Mouse (Mus musculus): ENCODE data around the gene Zrsr1. TPM values are rescaled to one million over a fixed set of nuclear protein-coding genes. Genes with fewer than 3 reads are reported as not detected.

Gene Zrsr1
- polyA plus RNA-seq, 1 experiment from 2014 or later: 3.0 TPM

DNA sequence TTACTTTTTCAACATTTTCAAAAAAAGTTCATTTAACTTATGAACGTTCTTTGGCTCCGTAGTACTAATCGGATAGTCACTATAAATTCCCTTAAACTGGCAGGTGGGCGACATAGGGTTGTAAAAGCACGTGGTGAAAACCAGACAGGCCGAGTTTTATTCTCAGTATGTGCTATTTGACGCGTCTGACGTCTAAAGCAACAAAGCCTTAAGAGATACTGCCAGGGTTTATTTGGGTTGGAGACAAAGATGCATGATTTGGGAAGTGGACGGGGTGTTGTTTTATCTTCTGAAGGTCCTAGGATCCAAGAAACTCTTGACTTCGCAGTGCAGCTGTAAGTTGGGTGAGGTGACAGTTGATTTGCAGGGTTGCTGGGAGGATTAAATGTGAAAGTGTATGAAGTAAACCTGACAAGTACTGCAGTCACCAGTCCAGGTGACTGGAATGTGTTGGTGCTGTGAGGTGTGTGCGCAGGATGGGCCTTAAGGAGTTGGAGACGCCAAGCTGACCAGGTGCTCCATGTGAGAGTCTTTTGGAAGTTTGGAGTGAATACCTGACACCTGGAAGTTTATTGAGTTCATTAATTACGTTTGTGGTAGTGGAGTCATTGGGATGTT is 19.5 kb downstream of the Zrsr1 start:
- no peaks in the 10 kb centered on the region for H3K9me3 ChIP-seq (ENCODE audit: control insufficient read depth, low read length)
- H3K4me3 ChIP-seq (ENCODE audit: low read length): peak overlapping the region; percentile 70
- H3K36me3 ChIP-seq (ENCODE audit: control insufficient read depth, insufficient read depth, low read length): peaks cover 33% of the 10 kb centered on the region
- no peaks in the 10 kb centered on the region for H3K27me3 ChIP-seq (ENCODE audit: control insufficient read depth, insufficient read depth, low read length)
- peaks cover 9% of the 10 kb centered on the region for H3K4me1 ChIP-seq (ENCODE audit: control insufficient read depth, insufficient read depth, low read length)
- ATAC-seq (ENCODE audit: low FRiP score, low TSS enrichment): no peak
- peak overlapping the region; percentile 91 for H3K9ac ChIP-seq (ENCODE audit: low read depth, low read length)
- H3K4me2 ChIP-seq (replicated peaks; ENCODE audit: low read depth, low read length): peak overlapping the region; percentile 94
- no peak overlapping the region; the same call in 1 of the 2 replicates for H3K27ac ChIP-seq (ENCODE audit: low read depth, low read length)
- 10% methylated on average over 14 of the region's 14 CpGs for WGBS

GRCm38 (mm10) chr11:22994271-22994670 is 22.5 kb downstream of the Zrsr1 start:
- peaks cover 9% of the 10 kb centered on the region for H3K4me1 ChIP-seq (ENCODE audit: control insufficient read depth, insufficient read depth, low read length)
- peaks cover 57% of the 10 kb centered on the region for H3K36me3 ChIP-seq (ENCODE audit: control insufficient read depth, insufficient read depth, low read length)
- WGBS: 90% methylated on average over 2 of the region's 2 CpGs
- H3K27ac ChIP-seq (ENCODE audit: low read depth, low read length): no peak overlapping the region
- H3K27me3 ChIP-seq (ENCODE audit: control insufficient read depth, insufficient read depth, low read length): no peaks in the 10 kb centered on the region
- ATAC-seq (ENCODE audit: low FRiP score, low TSS enrichment): no peak
- no peak overlapping the region for H3K4me2 ChIP-seq (replicated peaks; ENCODE audit: low read depth, low read length)
- H3K9ac ChIP-seq (ENCODE audit: low read depth, low read length): no peak overlapping the region
- no peak overlapping the region for H3K4me3 ChIP-seq (ENCODE audit: low read length)
- no peaks in the 10 kb centered on the region for H3K9me3 ChIP-seq (ENCODE audit: control insufficient read depth, low read length)

- Histone ChIP-seq H3K9ac (ENCODE audit: low read depth, low read length) (no peak overlapping the region), H3K4me1 (ENCODE audit: control insufficient read depth, insufficient read depth, low read length) (peaks cover 9% of the 10 kb centered on the region), H3K9me3 (ENCODE audit: control insufficient read depth, low read length) (no peaks in the 10 kb centered on the region), H3K27ac (ENCODE audit: low read depth, low read length) (no peak overlapping the region), H3K36me3 (ENCODE audit: control insufficient read depth, insufficient read depth, low read length) (peaks cover 69% of the 10 kb centered on the region), H3K4me3 (ENCODE audit: low read length) (no peak overlapping the region), H3K4me2 (replicated peaks; ENCODE audit: low read depth, low read length) (no peak overlapping the region), H3K27me3 (ENCODE audit: control insufficient read depth, insufficient read depth, low read length) (no peaks in the 10 kb centered on the region)
- no peak for ATAC-seq (ENCODE audit: low FRiP score, low TSS enrichment)
- WGBS: 95% methylated on average over 4 of the region's 4 CpGs
Observed at GRCm38 (mm10) chr11:22995461-22995860, 23.7 kb downstream of the Zrsr1 start.

DNA sequence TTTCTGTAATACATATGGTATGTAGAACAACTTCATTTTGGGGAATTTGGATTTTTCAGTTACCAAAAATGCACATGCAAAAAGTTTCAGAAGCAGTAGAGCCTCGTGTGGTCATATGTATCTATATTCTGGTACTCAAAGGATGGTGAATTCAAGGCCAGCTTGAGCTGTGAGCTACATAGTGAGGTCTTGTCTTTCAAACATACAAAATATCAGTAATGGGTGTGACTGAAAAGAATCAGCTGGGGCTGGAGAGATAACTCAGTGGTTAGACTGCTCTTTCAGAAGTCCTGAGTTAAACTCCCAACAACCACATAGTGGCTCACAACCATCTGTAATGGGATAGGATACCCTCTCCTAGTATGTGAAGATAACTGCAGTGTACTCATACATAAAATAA is 26.5 kb downstream of the Zrsr1 start:
- Histone ChIP-seq H3K4me1 (ENCODE audit: control insufficient read depth, insufficient read depth, low read length) (no peaks in the 10 kb centered on the region), H3K36me3 (ENCODE audit: control insufficient read depth, insufficient read depth, low read length) (peaks cover 87% of the 10 kb centered on the region), H3K9me3 (ENCODE audit: control insufficient read depth, low read length) (no peaks in the 10 kb centered on the region), H3K9ac (ENCODE audit: low read depth, low read length) (no peak overlapping the region), H3K4me3 (ENCODE audit: low read length) (no peak overlapping the region), H3K4me2 (replicated peaks; ENCODE audit: low read depth, low read length) (no peak overlapping the region), H3K27me3 (ENCODE audit: control insufficient read depth, insufficient read depth, low read length) (no peaks in the 10 kb centered on the region), H3K27ac (ENCODE audit: low read depth, low read length) (no peak overlapping the region)
- WGBS: 82% methylated on average over 1 of the region's 1 CpGs
- no peak for ATAC-seq (ENCODE audit: low FRiP score, low TSS enrichment)

- Histone ChIP-seq H3K27ac (ENCODE audit: low read depth, low read length) (no peak overlapping the region), H3K4me1 (ENCODE audit: control insufficient read depth, insufficient read depth, low read length) (no peaks in the 10 kb centered on the region), H3K9ac (ENCODE audit: low read depth, low read length) (no peak overlapping the region), H3K4me2 (replicated peaks; ENCODE audit: low read depth, low read length) (no peak overlapping the region), H3K9me3 (ENCODE audit: control insufficient read depth, low read length) (no peaks in the 10 kb centered on the region), H3K4me3 (ENCODE audit: low read length) (no peak overlapping the region), H3K36me3 (ENCODE audit: control insufficient read depth, insufficient read depth, low read length) (peaks cover 45% of the 10 kb centered on the region), H3K27me3 (ENCODE audit: control insufficient read depth, insufficient read depth, low read length) (no peaks in the 10 kb centered on the region)
- no peak for ATAC-seq (ENCODE audit: low FRiP score, low TSS enrichment)
- 84% methylated on average over 1 of the region's 1 CpGs for WGBS
Observed at GRCm38 (mm10) chr11:23005276-23005675, 33.5 kb downstream of the Zrsr1 start.

- Histone ChIP-seq H3K4me1 (ENCODE audit: control insufficient read depth, insufficient read depth, low read length) (no peaks in the 10 kb centered on the region), H3K27ac (ENCODE audit: low read depth, low read length) (peak overlapping the region; percentile 14; the same call in 1 of the 2 replicates), H3K9me3 (ENCODE audit: control insufficient read depth, low read length) (no peaks in the 10 kb centered on the region), H3K4me2 (replicated peaks; ENCODE audit: low read depth, low read length) (peak overlapping the region; percentile 78), H3K36me3 (ENCODE audit: control insufficient read depth, insufficient read depth, low read length) (peaks cover 29% of the 10 kb centered on the region), H3K9ac (ENCODE audit: low read depth, low read length) (no peak overlapping the region; the same call in 1 of the 2 replicates), H3K4me3 (ENCODE audit: low read length) (peak overlapping the region; percentile 43), H3K27me3 (ENCODE audit: control insufficient read depth, insufficient read depth, low read length) (no peaks in the 10 kb centered on the region)
- 6% methylated on average over 6 of the region's 6 CpGs for WGBS
- no peak; the same call in 1 of the 2 replicates for ATAC-seq (ENCODE audit: low FRiP score, low TSS enrichment)
Observed at GRCm38 (mm10) chr11:23007166-23007480, 35.3 kb downstream of the Zrsr1 start.

DNA sequence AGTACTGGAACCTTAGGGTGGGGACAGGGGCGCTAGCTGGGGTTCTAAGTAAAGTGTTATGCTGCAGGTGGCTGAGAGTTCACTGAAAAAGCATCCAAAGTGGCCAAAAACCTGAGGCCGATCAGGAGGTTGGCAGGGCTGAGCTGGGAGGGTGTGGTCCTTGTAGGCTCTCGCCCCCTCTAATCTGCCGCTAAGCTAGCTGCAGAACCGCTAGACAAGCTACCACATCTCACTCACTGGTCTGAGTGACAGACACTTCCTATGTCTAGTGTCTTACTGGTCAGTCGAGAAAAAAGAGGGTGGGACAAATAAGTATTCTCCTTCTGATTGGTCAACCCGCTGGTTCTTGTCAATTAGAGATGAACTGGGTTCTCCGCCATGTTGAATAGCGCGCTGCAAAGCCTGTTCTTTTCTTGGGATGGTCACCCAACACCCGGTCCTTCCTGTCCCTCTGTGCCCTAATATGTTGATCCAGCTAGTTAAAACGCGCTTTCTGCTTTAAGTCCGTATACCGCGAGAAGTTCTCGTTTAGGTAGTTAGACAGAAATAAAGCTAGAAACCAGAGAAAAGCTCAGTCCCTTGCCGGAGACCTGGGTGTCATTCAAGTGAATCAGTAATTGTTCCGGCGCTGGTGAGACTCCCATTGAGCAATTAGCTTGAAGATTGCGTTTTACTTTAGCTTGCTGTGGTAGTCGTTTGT is 35.8 kb downstream of the Zrsr1 start, which contains the start of gene Fam161a:
Gene Fam161a, plus strand, starts transcription at position 51 of the 700 bp plus-strand sequence.
- Histone ChIP-seq H3K9me3 (ENCODE audit: control insufficient read depth, low read length) (no peaks in the 10 kb centered on the region), H3K4me1 (ENCODE audit: control insufficient read depth, insufficient read depth, low read length) (no peaks in the 10 kb centered on the region), H3K27me3 (ENCODE audit: control insufficient read depth, insufficient read depth, low read length) (no peaks in the 10 kb centered on the region), H3K27ac (ENCODE audit: low read depth, low read length) (peak within 1 kb of the TSS; percentile 76), H3K9ac (ENCODE audit: low read depth, low read length) (peak within 1 kb of the TSS; percentile 66), H3K4me2 (replicated peaks; ENCODE audit: low read depth, low read length) (peak within 1 kb of the TSS; percentile 78), H3K36me3 (ENCODE audit: control insufficient read depth, insufficient read depth, low read length) (peaks cover 24% of the 10 kb centered on the region), H3K4me3 (ENCODE audit: low read length) (peak within 1 kb of the TSS; percentile 43)
- peak; percentile 92 for ATAC-seq (ENCODE audit: low FRiP score, low TSS enrichment)
- WGBS: under 1% methylated on average over 22 of the region's 22 CpGs

DNA sequence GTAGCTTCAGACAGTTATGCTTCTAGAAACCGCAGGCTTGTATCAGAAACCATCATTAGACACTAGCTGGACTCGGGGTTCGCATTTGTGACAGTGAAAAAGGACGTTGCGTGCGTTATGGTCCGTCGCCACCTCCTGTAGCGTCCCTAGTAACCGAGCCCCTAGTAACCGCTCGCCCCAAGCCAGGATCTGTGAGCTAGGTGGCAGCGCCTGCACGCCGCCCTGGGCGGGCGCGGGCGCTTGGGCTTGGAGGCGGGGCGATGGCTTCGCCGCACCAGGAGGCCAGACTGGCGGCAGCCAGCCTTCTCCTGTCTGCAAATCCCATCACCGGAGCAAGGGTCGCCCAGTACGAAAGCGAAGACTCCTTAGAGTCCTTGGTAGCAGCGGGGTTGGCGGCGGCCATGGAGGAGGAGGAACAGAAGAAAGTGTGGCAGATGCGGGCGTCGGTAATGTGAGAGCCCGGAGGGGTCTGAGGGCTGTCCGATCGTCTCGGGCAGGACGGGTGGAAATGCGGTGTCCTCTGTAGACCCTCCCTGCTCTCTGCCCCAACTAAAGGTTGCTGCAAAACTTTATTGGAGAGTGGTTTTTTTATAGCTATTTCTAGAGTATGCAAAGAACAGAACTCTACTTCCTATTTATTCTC is 36.5 kb downstream of the Zrsr1 start:
- peaks cover 18% of the 10 kb centered on the region for H3K36me3 ChIP-seq (ENCODE audit: control insufficient read depth, insufficient read depth, low read length)
- no peaks in the 10 kb centered on the region for H3K27me3 ChIP-seq (ENCODE audit: control insufficient read depth, insufficient read depth, low read length)
- H3K4me3 ChIP-seq (ENCODE audit: low read length): peak overlapping the region; percentile 43
- under 1% methylated on average over 40 of the region's 40 CpGs for WGBS
- no peaks in the 10 kb centered on the region for H3K4me1 ChIP-seq (ENCODE audit: control insufficient read depth, insufficient read depth, low read length)
- H3K4me2 ChIP-seq (replicated peaks; ENCODE audit: low read depth, low read length): peak overlapping the region; percentile 78
- peak overlapping the region; percentile 76 for H3K27ac ChIP-seq (ENCODE audit: low read depth, low read length)
- ATAC-seq (ENCODE audit: low FRiP score, low TSS enrichment): peak; percentile 95
- no peaks in the 10 kb centered on the region for H3K9me3 ChIP-seq (ENCODE audit: control insufficient read depth, low read length)
- peak overlapping the region; percentile 66 for H3K9ac ChIP-seq (ENCODE audit: low read depth, low read length)

- Histone ChIP-seq H3K4me3 (ENCODE audit: low read length) (peak overlapping the region; percentile 43), H3K4me1 (ENCODE audit: control insufficient read depth, insufficient read depth, low read length) (no peaks in the 10 kb centered on the region), H3K27ac (ENCODE audit: low read depth, low read length) (no peak overlapping the region), H3K9ac (ENCODE audit: low read depth, low read length) (peak overlapping the region; percentile 66; the same call in 1 of the 2 replicates), H3K4me2 (replicated peaks; ENCODE audit: low read depth, low read length) (peak overlapping the region; percentile 78), H3K27me3 (ENCODE audit: control insufficient read depth, insufficient read depth, low read length) (no peaks in the 10 kb centered on the region), H3K9me3 (ENCODE audit: control insufficient read depth, low read length) (no peaks in the 10 kb centered on the region), H3K36me3 (ENCODE audit: control insufficient read depth, insufficient read depth, low read length) (peaks cover 13% of the 10 kb centered on the region)
- ATAC-seq (ENCODE audit: low FRiP score, low TSS enrichment): no peak
- WGBS: 28% methylated on average over 4 of the region's 4 CpGs
Observed at GRCm38 (mm10) chr11:23008824-23009200, 37.0 kb downstream of the Zrsr1 start.
